Mouse (Mus musculus) CH12.LX (cell line): ENCODE results near the gene Zc3h4. TPM values are rescaled to one million over a fixed set of nuclear protein-coding genes. Genes with fewer than 3 reads are reported as not detected.
A peak's percentile ranks its signal among the peaks of the same experiment; 100 is the strongest.

Experiments
- DNase-seq: peaks from one replicate; pipeline ENCODE4 v3.0.0-alpha.2; 2013; ENCODE audit errors: extremely low read depth
- H3K27ac ChIP-seq: 2 replicates; pipeline ENCODE4 v1.5.1; 2012; ENCODE audit warnings: low read depth, mild to moderate bottlenecking, control low read depth, moderate library complexity; ENCODE audit not compliant: insufficient read depth
- H3K27me3 ChIP-seq: replicated peaks from 2 replicates; pipeline ENCODE3; 2012; ENCODE audit warnings: inconsistent platforms
- H3K36me3 ChIP-seq, 2 experiments: replicated peaks in 1 of 2; 2 replicates each; pipeline versions ENCODE3 to v1.6.1; 2012; ENCODE audit warnings: inconsistent platforms in 1 of 2, low read length in 1 of 2, mild to moderate bottlenecking in 1 of 2, mixed read lengths in 1 of 2, moderate library complexity in 1 of 2; ENCODE audit not compliant: control insufficient read depth in 1 of 2, insufficient read depth in 1 of 2
- H3K4me1 ChIP-seq, 2 experiments: 2 replicates each; pipeline ENCODE4 v1.6.1; 2012; ENCODE audit warnings: inconsistent platforms in 1 of 2, moderate library complexity in 1 of 2; ENCODE audit not compliant: insufficient read depth in 2 of 2, control insufficient read depth in 1 of 2
- H3K4me2 ChIP-seq: 2 replicates; pipeline ENCODE4 v1.6.1; 2012; ENCODE audit warnings: low read depth, mild to moderate bottlenecking, control low read depth; ENCODE audit not compliant: poor library complexity, insufficient read depth, severe bottlenecking
- H3K4me3 ChIP-seq, 3 experiments: fragments of 150-350 bp in 1 of 3; sonication (generic) in 1 of 3; replicated peaks in 1 of 3; 2 replicates each; pipeline versions ENCODE3 to v1.5.1; 2011 to 2012; ENCODE audit warnings: low read depth in 2 of 3, low read length in 2 of 3, mild to moderate bottlenecking in 2 of 3, moderate library complexity in 2 of 3, control low read depth in 1 of 3, improper control_type of control experiment in 1 of 3, inconsistent platforms in 1 of 3, mixed read lengths in 1 of 3; ENCODE audit not compliant: poor library complexity in 1 of 3
- H3K79me2 ChIP-seq: replicated peaks from 2 replicates; pipeline ENCODE4 v1.6.1; 2012; ENCODE audit warnings: mild to moderate bottlenecking, moderate library complexity; ENCODE audit not compliant: control insufficient read depth, poor library complexity, insufficient read depth, severe bottlenecking; ENCODE audit errors: extremely low read depth
- H3K9ac ChIP-seq: 2 replicates; pipeline ENCODE4 v1.6.1; 2012; ENCODE audit warnings: low read depth, mild to moderate bottlenecking, control low read depth, moderate library complexity; ENCODE audit not compliant: insufficient read depth
- H3K9me3 ChIP-seq: replicated peaks from 2 replicates; pipeline ENCODE3; 2012; ENCODE audit warnings: low read length, inconsistent platforms, mixed read lengths
- BHLHE40 ChIP-seq: IDR thresholded peaks from 2 replicates; pipeline ENCODE4 v1.6.1; 2011; ENCODE audit warnings: mild to moderate bottlenecking, low read depth, low read length, improper control_type of control experiment
- CHD2 ChIP-seq: IDR thresholded peaks from 2 replicates; pipeline ENCODE4 v1.6.1; 2011; ENCODE audit warnings: low read length, improper control_type of control experiment
- CTCF ChIP-seq, 2 experiments: IDR thresholded peaks in 1 of 2; conservative IDR thresholded peaks in 1 of 2; 2 replicates each; pipeline ENCODE4 v1.5.1; 2011 to 2012; ENCODE audit warnings: low read depth in 2 of 2, low read length in 2 of 2, improper control_type of control experiment in 1 of 2, inconsistent platforms in 1 of 2, mild to moderate bottlenecking in 1 of 2, moderate library complexity in 1 of 2
- E2F4 ChIP-seq: IDR thresholded peaks from 2 replicates; pipeline ENCODE4 v1.6.1; 2011; ENCODE audit warnings: low read depth, low read length, improper control_type of control experiment; ENCODE audit not compliant: insufficient replicate concordance
- EP300 ChIP-seq: IDR thresholded peaks from 2 replicates; pipeline ENCODE4 v1.6.1; 2011; ENCODE audit warnings: low read length, improper control_type of control experiment
- ETS1 ChIP-seq: conservative IDR thresholded peaks from 2 replicates; pipeline ENCODE4 v1.6.1; 2012; ENCODE audit warnings: low read depth, mild to moderate bottlenecking, inconsistent platforms, low read length, improper control_type of control experiment, moderate library complexity
- GABPA ChIP-seq: IDR thresholded peaks from 2 replicates; pipeline ENCODE4 v1.6.1; 2012; ENCODE audit warnings: low read depth, low read length, improper control_type of control experiment, inconsistent platforms; ENCODE audit not compliant: insufficient replicate concordance
- HCFC1 ChIP-seq: IDR thresholded peaks from 2 replicates; pipeline ENCODE4 v1.6.1; 2012; ENCODE audit warnings: low read depth, mild to moderate bottlenecking, inconsistent platforms, low read length, improper control_type of control experiment
- KAT2A ChIP-seq: IDR thresholded peaks from 2 replicates; pipeline ENCODE4 v1.6.1; 2012; ENCODE audit warnings: low read length, improper control_type of control experiment, inconsistent platforms; ENCODE audit not compliant: insufficient replicate concordance
- MAX ChIP-seq: IDR thresholded peaks from 2 replicates; pipeline ENCODE4 v1.6.1; 2011; ENCODE audit warnings: low read length, improper control_type of control experiment
- MEF2A ChIP-seq: IDR thresholded peaks from 2 replicates; pipeline ENCODE4 v1.6.1; 2014; ENCODE audit warnings: low read depth, mild to moderate bottlenecking, inconsistent platforms, low read length, improper control_type of control experiment, borderline replicate concordance
- MXI1 ChIP-seq: IDR thresholded peaks from 2 replicates; pipeline ENCODE4 v1.6.1; 2011; ENCODE audit warnings: mild to moderate bottlenecking, low read depth, low read length, improper control_type of control experiment
- MYC ChIP-seq: IDR thresholded peaks from 2 replicates; pipeline ENCODE4 v1.6.1; 2011; ENCODE audit warnings: low read depth, mild to moderate bottlenecking, improper control_type of control experiment, low read length
- NELFE ChIP-seq: IDR thresholded peaks from 2 replicates; pipeline ENCODE4 v1.6.1; 2011; ENCODE audit warnings: low read depth, low read length, improper control_type of control experiment
- POLR2A ChIP-seq: IDR thresholded peaks from 2 replicates; pipeline ENCODE4 v1.6.1; 2011; ENCODE audit warnings: low read depth, mild to moderate bottlenecking, improper control_type of control experiment, low read length
- POLR2AphosphoS2 ChIP-seq: IDR thresholded peaks from 2 replicates; pipeline ENCODE4 v1.6.1; 2011; ENCODE audit warnings: low read depth, low read length, improper control_type of control experiment
- RAD21 ChIP-seq: IDR thresholded peaks from 2 replicates; pipeline ENCODE4 v1.6.1; 2011; ENCODE audit warnings: low read depth, mild to moderate bottlenecking, low read length, improper control_type of control experiment, moderate library complexity
- RCOR1 ChIP-seq: conservative IDR thresholded peaks from 2 replicates; pipeline ENCODE4 v1.6.1; 2012; ENCODE audit warnings: low read depth, mild to moderate bottlenecking, inconsistent platforms, low read length, improper control_type of control experiment
- SMC3 ChIP-seq: IDR thresholded peaks from 2 replicates; pipeline ENCODE4 v1.6.1; 2011; ENCODE audit warnings: low read depth, low read length, improper control_type of control experiment
- TBP ChIP-seq: conservative IDR thresholded peaks from 2 replicates; pipeline ENCODE4 v1.6.1; 2011; ENCODE audit warnings: low read depth, low read length, improper control_type of control experiment
- TCF12 ChIP-seq: IDR thresholded peaks from 2 replicates; pipeline ENCODE4 v1.6.1; 2014; ENCODE audit warnings: low read depth, mild to moderate bottlenecking, inconsistent platforms, low read length, improper control_type of control experiment
- UBTF ChIP-seq: IDR thresholded peaks from 2 replicates; pipeline ENCODE4 v1.6.1; 2012; ENCODE audit warnings: low read depth, mild to moderate bottlenecking, inconsistent platforms, low read length, improper control_type of control experiment, moderate library complexity
- USF2 ChIP-seq: conservative IDR thresholded peaks from 2 replicates; pipeline ENCODE4 v1.6.1; 2011; ENCODE audit warnings: low read depth, low read length, improper control_type of control experiment
- ZC3H11A ChIP-seq: IDR thresholded peaks from 2 replicates; pipeline ENCODE4 v1.6.1; 2012; ENCODE audit warnings: low read depth, mild to moderate bottlenecking, inconsistent platforms, low read length, improper control_type of control experiment
- ZKSCAN1 ChIP-seq: IDR thresholded peaks from 2 replicates; pipeline ENCODE4 v1.6.1; 2012; ENCODE audit warnings: low read depth, inconsistent platforms, low read length, improper control_type of control experiment, borderline replicate concordance
- ZMIZ1 ChIP-seq: IDR thresholded peaks from 2 replicates; pipeline ENCODE4 v1.6.1; 2012; ENCODE audit warnings: low read depth, mild to moderate bottlenecking, inconsistent platforms, low read length, improper control_type of control experiment
- dilution Hi-C: fragments of 300-500 bp; cut with MboI; formaldehyde crosslinking; loops from 2 replicates; pipeline ENCODE4 v1.14.3; 2020; ENCODE audit warnings: low sequenced_read_pairs; ENCODE audit not compliant: extremely low pct_unique_long_range_greater_than_20kb, extremely low pct_ligation_motif_present
- in situ Hi-C: fragments of 300-500 bp; cut with MboI; formaldehyde crosslinking; loops from 3 replicates; pipeline ENCODE4 v1.14.3; 2019; ENCODE audit warnings: low sequenced_read_pairs, low pct_ligation_motif_present, low pct_unique_long_range_greater_than_20kb, mixed read lengths
- polyA plus RNA-seq: library from polyadenylated mRNA; unstranded; fragments of >175 nt; gene quantifications from 2 replicates; pipeline ENCODE4 v1.2.1, GENCODE M21; 2012; ENCODE audit warnings: low read depth; ENCODE audit not compliant: insufficient read length
- total RNA-seq, 2 experiments: library from RNA; depleted of rRNA; stranded (reverse); fragments of 300-350 nt in 1 of 2; fragments of >200 nt in 1 of 2; gene quantifications; 2 replicates each; pipeline ENCODE4 v1.2.3; 2012 to 2014

Zc3h4 gene
- total and polyA plus RNA-seq, 3 experiments, result 10.0 to 34.0 (median 30.4) TPM

- Histone ChIP-seq H3K9ac (no peak overlapping the region), H3K4me2 (no peak overlapping the region), H3K27me3 (peaks cover 3% of the 10 kb centered on the region), H3K27ac (no peak overlapping the region), H3K4me3 (no peak overlapping the region), H3K36me3 (peaks cover 0 to 10% of the 10 kb centered on the region in 2 experiments), H3K79me2 (no peaks in the 10 kb centered on the region), H3K9me3 (no peaks in the 10 kb centered on the region), H3K4me1 (peaks cover 5 to 6% of the 10 kb centered on the region in 2 experiments; a peak in 3 of 4 replicates)
- dilution Hi-C loops (no loop called here), in situ Hi-C loops (no loop called here)
- TF ChIP-seq RAD21 (peak; percentile 58), SMC3 (peak; percentile 78), TCF12 (peak; percentile 14; the same call in 1 of the 2 replicates), CTCF (conservative IDR thresholded peaks at IDR 0.05 in 1 of 2, IDR thresholded peaks at IDR 0.05 in 1 of 2; ENCODE audit: low read depth in 2 of 2, low read length in 2 of 2) (peak; percentile 82 to 87), POLR2A (no peak), ETS1 (no peak), RCOR1 (peak; percentile 60; the same call in 1 of the 2 replicates), MXI1 (no peak)
- peak; percentile 71 for DNase-seq
Measured at GRCm38 (mm10) chr7:16463214-16463613, 62.5 kb downstream of the Zc3h4 start.

GRCm38 (mm10) chr7:16465160-16465559 is 64.5 kb downstream of the Zc3h4 start:
- no peak overlapping the region for H3K27ac ChIP-seq
- dilution Hi-C loops (no loop called here), in situ Hi-C loops (loop anchor here (5.0 kb wide), 1 partner anchor 68 kb away; no protein-coding TSS in a partner anchor)
- H3K9ac ChIP-seq, result no peak overlapping the region
- peaks cover 5 to 6% of the 10 kb centered on the region in 2 experiments; a peak in 3 of 4 replicates for H3K4me1 ChIP-seq
- no peaks in the 10 kb centered on the region for H3K36me3 ChIP-seq
- no peaks in the 10 kb centered on the region for H3K79me2 ChIP-seq
- no peak for TF ChIP-seq ZC3H11A
- peak; percentile 85 for TF ChIP-seq SMC3
- TF ChIP-seq CHD2, result no peak
- no peak for TF ChIP-seq MXI1
- TF ChIP-seq ZKSCAN1, result no peak
- no peak for TF ChIP-seq HCFC1
- TF ChIP-seq EP300, result no peak
- no peak for TF ChIP-seq KAT2A
- no peak for TF ChIP-seq ZMIZ1
- TF ChIP-seq POLR2A, result no peak
- no peak for TF ChIP-seq ETS1
- no peak for TF ChIP-seq E2F4
- TF ChIP-seq BHLHE40, result no peak
- no peak for TF ChIP-seq POLR2AphosphoS2
- TF ChIP-seq MEF2A, result no peak
- no peak for TF ChIP-seq UBTF
- no peak for TF ChIP-seq USF2
- no peak for TF ChIP-seq GABPA
- no peak for TF ChIP-seq TBP
- no peak for TF ChIP-seq MYC
- peak; percentile 34; the same call in 1 of the 2 replicates for TF ChIP-seq NELFE
- TF ChIP-seq CTCF (conservative IDR thresholded peaks at IDR 0.05 in 1 of 2, IDR thresholded peaks at IDR 0.05 in 1 of 2; ENCODE audit: low read depth in 2 of 2, low read length in 2 of 2), result peak; percentile 83 to 92
- peak; percentile 49 for TF ChIP-seq RAD21
- TF ChIP-seq MAX, result no peak
- H3K4me3 ChIP-seq, result no peak overlapping the region
- peak; percentile 57 for DNase-seq
- no peaks in the 10 kb centered on the region for H3K9me3 ChIP-seq
- peaks cover 5% of the 10 kb centered on the region for H3K27me3 ChIP-seq
- H3K4me2 ChIP-seq, result no peak overlapping the region
